Mouse (Mus musculus): ENCODE data around the gene Cdr2.
"Not testable (repeated sequence)": the region's sequence is repeated elsewhere in the genome, so short reads cannot be mapped to it uniquely, and the experiment has no call there.

Gene Cdr2

DNA sequence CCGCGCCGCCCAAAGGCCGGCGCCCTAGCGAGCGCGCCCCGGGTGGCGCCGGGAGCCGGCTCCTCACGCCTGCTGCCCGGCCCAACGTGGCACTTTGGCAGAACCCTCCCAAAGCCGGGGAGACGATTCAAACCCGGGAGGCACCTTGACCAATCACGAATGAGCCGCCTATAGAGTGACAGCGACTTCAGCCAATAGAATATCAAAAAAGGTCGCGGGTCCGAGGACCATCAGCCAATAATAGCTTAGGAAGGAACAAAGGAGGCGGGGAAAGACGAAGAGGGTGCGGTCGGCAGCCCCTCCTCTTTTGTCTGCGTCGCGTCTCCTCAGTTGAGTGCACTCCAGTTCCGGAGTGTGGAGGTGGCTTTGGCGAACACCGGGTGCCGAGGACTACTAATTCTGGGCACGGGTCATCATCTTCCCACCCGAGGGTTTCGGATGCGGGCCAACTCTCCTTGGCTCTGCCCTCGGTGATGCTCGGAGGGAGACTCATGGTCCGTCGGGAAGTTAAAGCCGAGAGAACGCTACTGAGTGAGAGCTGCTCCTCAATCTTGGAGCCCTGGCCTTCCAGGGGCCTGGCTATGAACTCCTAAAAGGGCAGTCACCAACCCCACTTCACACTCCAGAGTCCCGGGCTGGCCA lies at the start of gene Cdr2, which contains the start of gene Mfsd13b:
TSS of gene Cdr2 (minus strand) at position 113 of the 642 bp plus-strand sequence.
TSS of gene Mfsd13b (plus strand) at position 310 of the 642 bp plus-strand sequence.
- DNase-seq (ENCODE audit: low read depth, low spot score), result peak; percentile 98

- not testable (repeated sequence) for DNase-seq (ENCODE audit: low read depth, low spot score)
Measured at GRCm38 (mm10) chr7:121029947-121030346, 47.8 kb upstream of the Cdr2 start.

DNA sequence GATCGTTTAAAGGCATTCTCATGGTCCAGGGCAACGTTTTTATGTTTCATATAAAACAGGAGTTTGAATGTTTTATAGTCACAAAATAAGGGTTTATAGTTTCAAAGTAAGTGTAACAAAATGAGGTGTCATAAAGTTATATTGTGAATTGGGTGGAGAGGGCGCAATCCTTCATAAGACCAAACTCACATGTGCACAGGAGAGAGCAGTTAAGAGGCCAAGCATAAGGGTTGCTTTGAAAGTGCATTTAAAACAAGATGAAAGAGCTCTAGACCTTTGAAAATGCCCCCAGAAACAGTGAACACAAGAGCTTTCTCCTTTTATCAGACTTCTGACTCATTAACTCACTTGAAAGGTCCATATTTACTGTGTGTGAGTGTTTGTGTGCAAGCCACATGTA lies 44.2 kb upstream of the Cdr2 start:
- DNase-seq (ENCODE audit: low read depth, low spot score), result no peak

GRCm38 (mm10) chr7:121025221-121026008 lies 43.3 kb upstream of the Cdr2 start:
- DNase-seq (ENCODE audit: low read depth, low spot score), result no peak

- peak; percentile 34 for DNase-seq (ENCODE audit: low read depth, low spot score)
Measured at GRCm38 (mm10) chr7:121020277-121020676, 38.2 kb upstream of the Cdr2 start.

- DNase-seq (ENCODE audit: low read depth, low spot score), result no peak
Measured at GRCm38 (mm10) chr7:121018778-121019177, 36.7 kb upstream of the Cdr2 start.

- DNase-seq (ENCODE audit: low read depth, low spot score), result no peak
Measured at GRCm38 (mm10) chr7:121014486-121014885, 32.4 kb upstream of the Cdr2 start.

DNA sequence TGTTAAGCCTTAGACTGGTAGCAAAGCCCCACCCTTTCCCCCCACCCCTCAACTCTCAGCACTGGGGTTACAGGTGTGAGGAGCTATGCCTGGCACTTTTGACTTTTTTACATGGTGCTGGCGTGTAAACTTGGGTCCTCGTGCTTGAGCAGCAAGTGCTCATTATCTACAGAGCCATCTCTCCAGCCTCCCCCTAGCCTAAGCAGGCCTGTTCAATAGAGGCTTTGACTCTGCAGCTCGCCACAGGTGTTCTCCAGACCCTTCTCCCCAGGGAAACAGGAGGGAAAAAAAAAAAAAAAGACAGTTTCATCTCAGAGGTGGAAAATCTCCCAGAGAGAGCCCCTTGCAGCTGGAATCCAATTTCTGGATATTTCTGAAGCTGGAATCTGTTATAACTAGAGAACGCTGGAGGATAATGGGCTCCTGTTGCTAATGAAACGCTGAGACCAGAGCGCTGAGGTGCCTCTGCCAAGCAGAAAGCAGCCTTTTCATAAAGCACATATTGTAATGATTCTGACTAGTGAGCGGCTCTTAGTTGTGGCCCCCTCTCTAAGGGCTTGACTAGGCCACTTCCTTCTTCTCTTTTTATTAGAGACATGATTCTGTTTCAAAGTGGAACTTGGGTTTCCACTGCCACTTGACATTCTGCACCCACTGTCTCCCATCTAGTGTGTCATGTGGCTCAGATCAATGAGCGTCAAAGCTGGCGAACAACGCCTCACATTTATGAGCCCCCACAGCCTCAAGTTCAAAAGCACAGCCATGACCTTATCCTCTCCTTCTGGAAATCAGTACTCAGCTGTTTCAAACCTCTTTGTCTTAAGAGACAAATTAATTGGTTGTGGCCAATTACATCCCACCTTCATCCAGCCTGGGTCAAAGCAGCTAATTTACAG lies 29.9 kb upstream of the Cdr2 start:
- DNase-seq (ENCODE audit: low read depth, low spot score), result no peak

DNA sequence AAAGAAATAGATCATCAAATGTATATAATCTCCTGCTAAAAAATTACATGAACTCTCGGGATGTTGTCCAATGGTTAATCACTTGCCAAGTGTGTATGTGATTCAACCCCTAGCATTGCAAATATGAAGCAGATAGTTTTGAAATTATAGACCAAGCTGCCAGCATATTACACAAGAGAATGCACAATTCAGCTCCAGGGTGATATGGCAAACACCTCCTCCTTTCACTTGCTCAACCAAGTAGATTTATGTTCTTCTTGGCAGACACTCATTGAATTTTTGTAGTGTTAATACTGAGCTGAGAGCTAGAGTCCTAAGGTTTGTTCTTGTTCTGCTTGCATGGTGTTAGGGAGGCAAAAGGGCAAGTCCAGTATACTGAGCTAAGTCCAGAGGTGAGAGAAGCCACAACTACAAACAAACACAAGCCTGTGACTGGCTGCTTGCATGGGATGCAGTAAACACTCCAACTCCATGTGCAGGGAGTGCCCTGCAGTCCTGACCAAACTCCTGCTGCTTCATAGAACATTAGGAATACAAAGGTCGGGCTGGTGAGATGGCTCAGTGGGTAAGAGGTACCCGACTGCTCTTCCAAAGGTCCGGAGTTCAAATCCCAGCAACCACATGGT lies 21.8 kb upstream of the Cdr2 start:
- no peak for DNase-seq (ENCODE audit: low read depth, low spot score)

GRCm38 (mm10) chr7:121002407-121002928 lies 20.4 kb upstream of the Cdr2 start:
- DNase-seq (ENCODE audit: low read depth, low spot score), result no peak

- no peak for DNase-seq (ENCODE audit: low read depth, low spot score)
Measured at GRCm38 (mm10) chr7:121001879-121002278, 19.8 kb upstream of the Cdr2 start.

- DNase-seq (ENCODE audit: low read depth, low spot score), result no peak
Measured at GRCm38 (mm10) chr7:121000065-121000822, 18.1 kb upstream of the Cdr2 start.

GRCm38 (mm10) chr7:120999021-120999530 lies 17.0 kb upstream of the Cdr2 start:
- no peak for DNase-seq (ENCODE audit: low read depth, low spot score)

GRCm38 (mm10) chr7:120991191-120991590 lies 9.1 kb upstream of the Cdr2 start:
- DNase-seq (ENCODE audit: low read depth, low spot score), result no peak

GRCm38 (mm10) chr7:120982968-120983367 lies 856 bp upstream of the Cdr2 start:
- DNase-seq (ENCODE audit: low read depth, low spot score), result no peak

DNA sequence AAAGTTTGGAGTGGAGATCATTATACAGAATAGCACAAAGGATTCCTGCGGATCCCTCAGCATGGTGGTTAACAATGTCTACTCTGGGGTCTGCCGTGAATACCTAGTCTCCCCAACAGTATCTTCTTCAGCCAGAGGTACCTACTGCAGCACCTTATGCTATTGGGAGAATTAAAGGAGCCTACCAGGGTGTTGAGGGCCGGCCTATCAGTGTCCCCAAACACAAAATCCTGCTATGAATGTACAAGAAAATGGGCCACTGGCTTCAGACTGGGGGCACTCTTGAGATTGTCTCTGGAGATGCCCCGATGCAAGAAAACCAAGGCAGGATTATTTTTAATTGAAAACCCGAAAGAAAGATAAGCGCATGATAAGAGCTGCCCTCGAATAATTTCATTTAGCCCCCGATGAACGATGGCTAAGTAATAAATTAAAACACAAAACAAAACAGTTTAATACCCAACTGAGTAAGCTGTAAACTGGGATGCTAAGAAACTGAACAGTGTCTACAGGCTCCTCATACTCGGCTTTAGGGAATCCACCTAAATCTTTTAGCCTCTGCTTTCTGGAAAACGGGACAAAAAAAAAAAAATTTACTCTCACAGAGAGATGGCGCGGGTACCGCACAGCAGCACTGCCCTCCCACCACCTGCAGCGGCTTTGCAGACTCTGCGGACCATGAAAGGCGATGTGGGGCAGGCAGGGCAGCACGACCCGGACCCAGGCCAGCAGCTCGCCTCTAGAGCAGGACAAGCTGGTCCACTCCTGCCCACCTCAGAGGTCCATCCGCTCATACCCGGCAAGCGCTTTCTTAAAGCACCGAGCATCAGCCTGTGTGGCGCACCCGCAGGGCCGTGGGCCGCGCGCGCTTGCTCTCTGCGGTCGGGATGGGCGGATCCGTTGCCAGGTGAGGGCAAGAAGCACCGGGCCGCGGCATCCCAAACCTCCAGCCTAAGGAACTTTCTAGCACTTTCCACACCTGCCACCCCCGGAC lies 884 bp downstream of the Cdr2 start:
- DNase-seq (ENCODE audit: low read depth, low spot score), result peak; percentile 85

DNA sequence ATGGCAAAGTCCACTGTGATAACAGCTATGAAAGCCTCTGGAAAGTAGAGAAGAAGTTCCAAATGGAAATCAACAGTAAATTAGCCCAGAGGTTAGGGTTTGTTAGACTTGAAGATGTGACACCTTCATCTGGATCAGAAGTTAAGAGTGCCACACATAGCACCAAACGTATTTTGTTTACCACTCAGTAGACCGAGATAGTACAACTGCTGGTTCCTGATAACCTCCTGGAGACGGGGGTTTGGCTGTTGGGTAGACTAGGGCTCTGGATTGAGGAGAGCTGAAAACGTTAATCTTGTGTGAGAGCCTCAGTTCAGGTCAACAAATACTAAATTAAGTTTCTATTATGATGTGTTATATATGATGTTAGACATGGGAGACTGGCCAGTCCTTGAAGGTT lies 2.1 kb downstream of the Cdr2 start:
- no peak for DNase-seq (ENCODE audit: low read depth, low spot score)

DNA sequence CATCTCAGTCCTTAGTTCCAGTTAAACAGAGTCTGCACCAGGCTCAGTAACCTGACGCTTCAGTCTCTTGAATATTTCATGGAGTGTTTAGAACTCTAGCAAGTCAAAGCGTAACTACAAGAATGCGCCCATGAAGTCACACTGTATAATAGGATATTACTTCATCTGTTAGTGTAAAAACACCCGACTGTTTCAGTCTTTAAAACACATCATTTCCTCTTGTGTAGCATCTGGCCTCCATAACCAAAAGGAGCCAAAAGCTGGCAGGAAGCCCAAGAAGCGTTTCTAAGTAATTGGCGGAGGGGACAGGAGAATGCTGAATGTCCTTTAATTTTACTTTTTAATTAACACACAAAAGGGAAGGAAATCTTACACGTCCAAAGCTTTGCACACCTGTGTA lies 5.0 kb downstream of the Cdr2 start:
- no peak for DNase-seq (ENCODE audit: low read depth, low spot score)

DNA sequence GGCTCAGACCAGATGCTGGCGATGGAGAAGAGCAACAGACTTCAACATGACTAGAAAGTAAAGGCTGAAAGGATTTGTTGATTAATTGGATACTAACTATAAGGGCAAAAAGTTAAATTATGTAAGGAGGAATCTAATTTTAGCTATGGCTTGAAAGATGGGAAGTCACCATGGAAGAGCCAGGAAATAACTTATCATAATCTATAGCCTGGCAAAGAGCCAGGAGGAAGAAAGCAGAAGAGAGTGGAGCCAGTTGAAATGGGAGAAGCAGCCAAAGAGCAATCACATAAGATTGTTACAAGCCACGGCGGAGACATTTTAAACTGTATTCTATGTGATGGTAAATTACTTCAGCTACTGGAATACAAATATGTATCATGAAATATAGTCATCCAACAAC lies 8.1 kb downstream of the Cdr2 start:
- no peak for DNase-seq (ENCODE audit: low read depth, low spot score)
